In the genomic region with DNA sequence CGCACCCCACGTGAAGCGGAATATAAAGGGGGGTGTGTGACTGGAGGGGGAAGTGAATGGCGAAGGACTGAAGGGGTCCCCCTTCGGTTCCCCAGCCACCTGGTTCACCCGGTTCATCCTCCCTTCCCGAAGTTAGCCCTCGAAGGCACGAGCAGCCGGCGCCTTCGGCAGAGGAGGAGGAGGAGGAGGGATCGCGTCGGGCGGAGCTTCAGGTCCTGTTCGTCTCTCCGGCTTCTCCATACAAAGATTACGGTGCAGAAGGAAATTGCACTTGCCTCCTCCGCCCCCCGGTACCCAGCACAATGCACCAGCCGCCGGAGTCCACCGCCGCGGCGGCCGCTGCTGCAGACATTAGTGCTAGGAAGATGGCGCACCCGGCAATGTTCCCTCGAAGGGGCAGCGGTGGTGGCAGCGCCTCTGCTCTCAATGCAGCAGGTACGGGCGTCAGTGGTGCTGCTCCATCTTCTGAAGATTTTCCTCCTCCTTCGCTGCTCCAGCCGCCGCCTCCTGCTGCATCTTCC, we compare ENCODE assay signal across 8 mouse cellular contexts. TPM values are rescaled to one million over a fixed set of nuclear protein-coding genes. Genes with fewer than 3 reads are reported as not detected.
DNase-seq lines count a peak whose midpoint lies in the region; ATAC-seq and TF ChIP-seq lines count a peak whose summit lies in the region.

No protein-coding gene starts in this region.

- ATAC-seq in embryonic facial prominence, embryonic 12.5 days (ENCODE audit: insufficient number of reproducible peaks, insufficient read depth, low FRiP score, low TSS enrichment), result no peak
- no peak for ATAC-seq in heart, embryonic 13.5 days (ENCODE audit: extremely low read depth, insufficient number of reproducible peaks, low FRiP score, low TSS enrichment)
- no peak for ATAC-seq in liver, embryonic 14.5 days (ENCODE audit: insufficient read depth)
- 0 out of 2 replicates have a peak, but pooled peaks have one; percentile 1 for ATAC-seq in neural tube, embryonic 12.5 days (ENCODE audit: low FRiP score, low read depth)

- peaks cover 29% of the 10 kb centered on the region for H3K36me3 ChIP-seq in embryonic facial prominence, embryonic 12.5 days
- H3K36me3 ChIP-seq in heart, embryonic 13.5 days, result peaks cover 31% of the 10 kb centered on the region
- H3K36me3 ChIP-seq in liver, embryonic 14.5 days (replicated peaks; ENCODE audit: control insufficient read depth, insufficient read depth, low read depth), result no peaks in the 10 kb centered on the region
- peaks cover 29% of the 10 kb centered on the region for H3K36me3 ChIP-seq in neural tube, embryonic 12.5 days
- H3K36me3 ChIP-seq in thymus, adult 2 months (ENCODE audit: control insufficient read depth, insufficient read depth, low read length), result no peaks in the 10 kb centered on the region

- H3K4me1 ChIP-seq in embryonic facial prominence, embryonic 12.5 days, result peaks cover 41% of the 10 kb centered on the region
- H3K4me1 ChIP-seq in heart, embryonic 13.5 days, result peaks cover 47% of the 10 kb centered on the region
- H3K4me1 ChIP-seq in liver, embryonic 14.5 days (replicated peaks; ENCODE audit: control insufficient read depth in 2 of 2, insufficient read depth in 2 of 2, low read length in 1 of 2), result peaks cover 0 to 4% of the 10 kb centered on the region in 2 experiments; a peak in 1 of 4 replicates
- H3K4me1 ChIP-seq in neural tube, embryonic 12.5 days, result peaks cover 42% of the 10 kb centered on the region
- peaks cover 13% of the 10 kb centered on the region for H3K4me1 ChIP-seq in thymus, adult 2 months (replicated peaks; ENCODE audit: control insufficient read depth, insufficient read depth, low read length)

- H3K27ac ChIP-seq in embryonic facial prominence, embryonic 12.5 days, result peak overlapping the region; percentile 100
- peak overlapping the region; percentile 99 for H3K27ac ChIP-seq in heart, embryonic 13.5 days (replicated peaks)
- H3K27ac ChIP-seq in liver, embryonic 14.5 days, result no peak overlapping the region
- peak overlapping the region; percentile 100 for H3K27ac ChIP-seq in neural tube, embryonic 12.5 days
- H3K27ac ChIP-seq in thymus, adult 2 months (ENCODE audit: control insufficient read depth, insufficient read depth, low read length), result no peak overlapping the region

- no peak for TF ChIP-seq EP300 in liver, embryonic 14.5 days (IDR thresholded peaks at IDR 0.05; ENCODE audit: low read depth)

- no peaks in the 10 kb centered on the region for H3K27me3 ChIP-seq in embryonic facial prominence, embryonic 12.5 days
- H3K27me3 ChIP-seq in heart, embryonic 13.5 days (replicated peaks), result no peaks in the 10 kb centered on the region
- H3K27me3 ChIP-seq in liver, embryonic 14.5 days (ENCODE audit: control insufficient read depth, insufficient read depth, low read length), result peaks cover 30% of the 10 kb centered on the region
- no peaks in the 10 kb centered on the region for H3K27me3 ChIP-seq in neural tube, embryonic 12.5 days (replicated peaks)
- no peaks in the 10 kb centered on the region for H3K27me3 ChIP-seq in thymus, adult 2 months (ENCODE audit: control insufficient read depth, insufficient read depth, low read length)

- TF ChIP-seq CTCF in liver, embryonic 14.5 days (IDR thresholded peaks at IDR 0.05; ENCODE audit: low read depth), result no peak
- no peak for TF ChIP-seq CTCF in thymus, adult 2 months (IDR thresholded peaks at IDR 0.05; ENCODE audit: borderline replicate concordance, control insufficient read depth, extremely low read depth, insufficient read depth, low read length, poor library complexity)

- no peak for TF ChIP-seq POLR2A in thymus, adult 2 months (IDR thresholded peaks at IDR 0.05; ENCODE audit: control insufficient read depth, extremely low read depth, insufficient read depth, low read length, poor library complexity)

- WGBS in embryonic facial prominence, embryonic 12.5 days, result 0% methylated on average over 28 of the region's 38 CpGs
- WGBS in heart, embryonic 13.5 days, result 1% methylated on average over 35 of the region's 38 CpGs
- WGBS in liver, embryonic 14.5 days (ENCODE audit: insufficient replicate concordance), result 2% methylated on average over 37 of the region's 38 CpGs
- WGBS in neural tube, embryonic 12.5 days, result under 1% methylated on average over 38 of the region's 38 CpGs
- under 1% methylated on average over 37 of the region's 38 CpGs for WGBS in thymus, adult 2 months

- H3K9ac ChIP-seq in embryonic facial prominence, embryonic 12.5 days, result peak overlapping the region; percentile 99
- H3K9ac ChIP-seq in heart, embryonic 13.5 days, result peak overlapping the region; percentile 100
- no peak overlapping the region for H3K9ac ChIP-seq in liver, embryonic 14.5 days (replicated peaks)
- peak overlapping the region; percentile 100 for H3K9ac ChIP-seq in neural tube, embryonic 12.5 days

- H3K4me2 ChIP-seq in embryonic facial prominence, embryonic 12.5 days (replicated peaks), result peak overlapping the region; percentile 82
- H3K4me2 ChIP-seq in heart, embryonic 13.5 days, result peak overlapping the region; percentile 96
- peak overlapping the region; percentile 70 for H3K4me2 ChIP-seq in liver, embryonic 14.5 days (ENCODE audit: low read depth)
- peak overlapping the region; percentile 93 for H3K4me2 ChIP-seq in neural tube, embryonic 12.5 days (replicated peaks)

- H3K9me3 ChIP-seq in embryonic facial prominence, embryonic 12.5 days, result no peaks in the 10 kb centered on the region
- H3K9me3 ChIP-seq in heart, embryonic 13.5 days, result no peaks in the 10 kb centered on the region
- H3K9me3 ChIP-seq in liver, embryonic 14.5 days (ENCODE audit: control insufficient read depth, low read length), result no peaks in the 10 kb centered on the region
- H3K9me3 ChIP-seq in neural tube, embryonic 12.5 days, result no peaks in the 10 kb centered on the region

- DNase-seq in 416B (ENCODE audit: low read depth), result peak; percentile 42
- DNase-seq in adrenal gland, postnatal 10 days, result peak; percentile 62
- peak; percentile 60 for DNase-seq in kidney, postnatal 10 days
- no peak for DNase-seq in liver, embryonic 14.5 days (ENCODE audit: low read depth in 3 of 3, low spot score in 3 of 3)
- peak; percentile 53 for DNase-seq in thymus, adult 2 months

- H3K4me3 ChIP-seq in embryonic facial prominence, embryonic 12.5 days, result peak overlapping the region; percentile 95
- H3K4me3 ChIP-seq in heart, embryonic 13.5 days, result peak overlapping the region; percentile 94
- peak overlapping the region; percentile 52 to 57 for H3K4me3 ChIP-seq in liver, embryonic 14.5 days (ENCODE audit: insufficient read depth in 1 of 2, low read depth in 2 of 2, low read length in 2 of 2)
- peak overlapping the region; percentile 100 for H3K4me3 ChIP-seq in neural tube, embryonic 12.5 days
- peak overlapping the region; percentile 51 for H3K4me3 ChIP-seq in thymus, adult 2 months (ENCODE audit: control insufficient read depth, insufficient read depth, low read length)

RNA-seq across cellular contexts. Expression of a gene that starts 1.1 kb away (rescaled TPM):
- total RNA-seq in adrenal gland, postnatal 10 days (2021), result 100 to 1,000 TPM; 737 to 939 TPM
- polyA plus RNA-seq in embryonic facial prominence, embryonic 12.5 days (2016; fragmentation: Nextera tagmentation; extraction: Ambion mirVana), result 597 and 789 TPM in 2 replicates
- 332 and 334 TPM in 2 replicates for polyA plus RNA-seq in heart, embryonic 13.5 days (2015; fragmentation: Nextera tagmentation; extraction: Ambion mirVana)
- polyA plus RNA-seq in liver, embryonic 14.5 days (2012; rRNA removed), result 48.0 and 61.3 TPM in 2 replicates
- 115 and 129 TPM in 2 replicates for polyA plus RNA-seq in liver, embryonic 14.5 days (2014; fragmentation: Nextera tagmentation; extraction: Ambion mirVana)
- polyA plus RNA-seq in neural tube, embryonic 12.5 days (2016; fragmentation: Nextera tagmentation; extraction: Ambion mirVana), result 589 and 719 TPM in 2 replicates
- 126 and 142 TPM in 2 replicates for polyA plus RNA-seq in thymus, adult 2 months (2012; rRNA removed)

Comparison
In these comparisons a context has a peak if more than half of its experiments do, and no peak if none do; other contexts are left out.
1. DNase-seq: peak in 416B (single experiment), adrenal gland, postnatal 10 days (single experiment), kidney, postnatal 10 days (single experiment) and thymus, adult 2 months (single experiment); none in liver, embryonic 14.5 days (0 of 3).
2. H3K27ac ChIP-seq: peak in embryonic facial prominence, embryonic 12.5 days (single experiment), heart, embryonic 13.5 days (single experiment) and neural tube, embryonic 12.5 days (single experiment); none in liver, embryonic 14.5 days (single experiment) and thymus, adult 2 months (single experiment).
3. Peak in every context shown above with its lines, with median percentiles within 50 percentile points of each other: H3K4me2 ChIP-seq and H3K4me3 ChIP-seq.